Mouse (Mus musculus): ENCODE measurements around the gene Grin3b.
"Not testable (repeated sequence)": the region's sequence is repeated elsewhere in the genome, so short reads cannot be mapped to it uniquely, and the experiment has no call there.

Grin3b gene

DNA sequence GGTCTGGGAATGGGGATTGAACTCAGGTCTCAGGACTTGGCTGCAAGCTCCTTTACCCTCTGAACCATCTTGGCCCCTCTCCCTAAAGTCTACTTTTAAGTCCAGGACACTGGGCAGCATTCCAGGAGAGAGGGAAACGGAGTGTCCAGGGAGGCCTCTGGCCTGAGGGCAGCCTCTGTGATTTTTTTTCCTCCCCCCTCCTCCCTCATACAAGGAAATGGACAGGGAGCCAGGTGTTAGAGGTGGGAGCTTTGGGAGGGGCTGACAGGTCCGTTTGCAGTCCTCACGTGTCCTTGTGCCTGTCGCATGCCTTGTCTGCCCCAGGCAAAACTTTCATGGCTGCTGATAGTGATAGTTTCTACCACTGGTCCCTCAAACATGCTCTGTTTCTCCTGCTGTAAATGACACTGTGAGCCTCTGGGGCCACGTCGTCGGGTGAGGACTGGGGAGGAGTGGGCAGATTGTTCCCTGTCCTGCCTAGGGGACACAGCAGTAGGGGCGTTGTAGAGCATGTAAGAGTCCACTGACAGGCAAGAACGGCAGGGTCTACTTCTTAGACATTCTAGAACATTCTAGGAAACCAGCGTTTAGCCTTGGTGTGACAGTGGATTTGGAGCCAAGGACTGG, 34.1 kb upstream of the Grin3b start:
- no peak for DNase-seq (ENCODE audit: low spot score in 2 of 2)

DNA sequence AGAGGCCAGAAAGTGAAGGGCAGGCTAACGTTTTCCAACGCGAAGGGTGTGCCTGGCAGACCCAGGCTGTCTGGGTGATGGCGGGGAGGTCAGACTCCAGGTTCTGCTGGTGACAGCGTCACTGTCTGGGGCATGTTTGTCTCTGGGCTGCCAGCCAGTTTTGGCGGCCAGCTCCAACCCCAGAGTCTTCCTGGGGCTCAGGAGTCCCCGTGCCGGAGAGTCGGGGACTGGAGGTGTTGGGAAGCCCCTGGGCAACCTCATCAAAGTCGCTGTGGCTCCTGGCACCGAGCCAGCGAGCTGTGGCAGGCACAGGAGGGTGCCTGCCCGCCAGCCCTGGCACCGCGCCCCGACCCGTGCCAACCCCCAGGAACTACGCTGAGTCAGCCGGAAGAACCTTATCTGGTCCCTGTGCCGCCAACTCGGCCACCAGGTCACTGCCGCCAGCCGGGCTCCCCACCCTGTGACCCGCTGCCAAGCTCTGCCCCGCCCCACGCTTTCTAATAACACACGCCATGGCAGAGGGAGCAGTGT, 33.5 kb upstream of the Grin3b start:
- no peak for DNase-seq (ENCODE audit: low spot score in 2 of 2)

DNA sequence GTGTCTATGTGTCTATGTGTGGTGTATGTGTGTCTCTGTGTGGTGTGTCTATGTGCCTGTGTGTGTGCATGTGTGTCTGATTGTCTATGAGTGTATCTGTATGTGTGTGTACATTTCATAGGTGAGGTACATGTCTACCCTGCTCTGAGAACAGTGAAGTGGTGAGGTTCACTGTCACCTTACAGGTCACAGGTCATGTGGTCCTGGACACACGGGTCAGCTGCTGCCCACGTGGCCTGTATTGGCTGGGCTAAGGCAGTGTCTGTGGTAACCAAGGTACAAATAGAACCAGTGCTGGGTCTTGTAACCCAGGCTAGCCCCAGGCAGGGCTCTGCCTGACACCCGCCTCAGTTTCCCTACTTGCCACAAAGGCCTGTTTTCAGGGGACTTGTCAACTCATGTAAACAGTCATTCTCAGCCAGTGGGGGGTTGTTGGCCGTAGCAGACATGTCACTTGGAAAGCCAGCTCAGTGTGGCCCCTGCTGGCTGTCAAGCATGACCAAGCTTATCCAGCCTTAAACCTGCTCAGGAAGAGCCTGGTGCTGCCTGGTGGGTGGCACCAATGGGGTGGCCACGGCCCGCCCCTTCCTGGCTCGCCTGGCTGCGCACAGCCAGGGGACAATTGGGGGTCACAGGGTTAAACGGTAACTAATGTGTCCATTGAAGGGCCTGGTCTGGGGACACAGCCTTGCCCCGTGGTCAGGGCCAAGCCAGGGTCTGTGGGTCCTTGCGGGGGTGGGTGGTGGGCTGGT, 32.6 kb upstream of the Grin3b start:
- no peak for DNase-seq (ENCODE audit: low spot score in 2 of 2)

DNA sequence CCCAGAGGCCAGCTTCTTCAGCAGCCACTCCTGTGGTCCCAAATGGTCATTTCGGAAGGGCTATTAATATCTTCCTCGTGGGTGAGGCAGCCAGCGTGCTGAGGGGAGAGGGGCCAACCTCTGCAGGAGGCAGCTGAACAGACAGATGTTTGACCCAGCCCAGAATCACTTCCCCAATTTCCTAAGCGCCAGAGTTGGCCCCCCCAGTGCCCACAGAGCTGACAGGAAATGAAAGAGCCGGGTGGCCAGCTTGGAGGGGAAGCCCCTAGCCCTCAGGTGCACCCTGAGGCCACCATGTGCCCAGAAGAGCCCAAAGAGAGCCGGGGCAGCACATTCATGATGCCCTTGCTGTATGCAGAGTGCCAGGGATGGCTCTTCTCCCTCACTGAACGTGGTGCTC, 29.8 kb upstream of the Grin3b start:
- no peak for DNase-seq (ENCODE audit: low spot score in 2 of 2)

DNA sequence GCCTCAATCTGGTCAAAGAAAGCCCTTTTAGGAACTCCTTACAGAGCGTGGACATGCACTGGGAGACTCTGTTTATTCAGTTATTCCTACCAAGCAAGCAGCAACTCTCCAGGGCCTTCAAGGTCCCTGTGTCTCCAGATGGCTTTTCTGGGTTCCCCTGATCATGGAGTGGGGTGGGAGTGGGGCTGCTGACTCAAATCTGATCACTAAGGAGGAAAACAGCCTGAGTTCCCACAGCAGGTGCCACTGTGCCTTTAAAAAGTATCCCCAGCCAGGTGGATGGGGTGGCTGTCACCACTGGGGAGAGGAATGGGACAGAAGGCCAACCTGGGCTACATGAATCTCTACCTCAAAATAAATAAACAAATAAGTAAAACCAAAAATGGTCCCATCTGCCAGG, 27.5 kb upstream of the Grin3b start:
- DNase-seq (ENCODE audit: low spot score in 2 of 2): no peak

DNA sequence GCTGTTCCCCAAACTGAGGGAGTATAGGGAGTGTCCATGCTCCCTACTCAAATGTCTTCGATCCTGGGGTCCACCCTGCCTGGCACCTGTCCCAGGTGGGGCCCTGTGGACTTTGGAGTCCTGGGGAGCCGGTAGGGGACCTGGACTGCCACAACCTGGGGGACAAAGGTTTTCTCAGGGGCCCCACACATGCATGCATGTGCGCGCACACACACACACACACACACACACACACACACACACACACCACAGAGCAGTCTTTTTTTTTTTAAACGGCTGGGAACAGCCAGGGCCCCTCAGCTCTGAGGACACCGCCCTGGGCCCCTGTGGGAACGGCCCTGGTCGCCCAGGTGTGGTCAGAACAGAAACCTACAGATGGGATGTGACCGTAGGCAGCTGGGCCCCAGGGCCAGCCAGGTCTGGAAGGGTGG, 27.0 kb upstream of the Grin3b start:
- DNase-seq (ENCODE audit: low spot score in 2 of 2): no peak

DNA sequence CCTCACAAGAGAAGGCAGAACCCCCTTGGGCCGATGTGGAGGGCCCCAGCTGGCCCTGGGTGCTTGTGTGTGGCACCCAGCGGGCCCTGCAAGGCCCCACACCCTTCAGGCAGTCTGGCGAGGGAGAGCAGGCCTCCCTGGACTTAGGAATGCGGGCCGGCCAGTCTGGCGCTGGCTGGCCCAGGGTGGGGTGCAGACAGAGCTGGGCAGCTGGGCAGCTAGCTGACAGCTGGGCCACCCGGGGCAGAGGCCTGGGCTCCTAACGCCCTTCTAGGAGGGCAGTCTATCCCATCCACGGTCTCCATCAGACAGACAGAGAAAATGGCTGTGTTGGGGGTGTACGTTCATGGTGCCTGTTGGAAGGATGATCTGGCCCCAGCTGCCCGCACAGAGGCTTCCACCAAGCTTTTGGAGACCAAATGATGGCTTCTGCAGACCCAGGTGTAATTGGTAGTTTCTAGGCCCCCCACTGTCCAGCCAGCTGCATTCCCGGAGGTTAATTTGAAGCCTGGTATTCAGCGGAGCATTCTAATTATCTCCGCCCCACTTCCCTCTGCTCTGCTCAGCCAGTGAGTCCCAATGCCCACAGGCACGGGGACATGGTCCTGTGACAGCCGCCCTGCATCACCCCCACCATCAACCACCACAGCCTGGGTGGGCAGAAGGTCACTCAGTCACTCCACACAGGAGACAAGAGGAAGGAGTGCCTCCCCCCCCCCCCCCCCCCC, 24.8 kb upstream of the Grin3b start:
- DNase-seq (ENCODE audit: low spot score in 2 of 2): no peak

DNA sequence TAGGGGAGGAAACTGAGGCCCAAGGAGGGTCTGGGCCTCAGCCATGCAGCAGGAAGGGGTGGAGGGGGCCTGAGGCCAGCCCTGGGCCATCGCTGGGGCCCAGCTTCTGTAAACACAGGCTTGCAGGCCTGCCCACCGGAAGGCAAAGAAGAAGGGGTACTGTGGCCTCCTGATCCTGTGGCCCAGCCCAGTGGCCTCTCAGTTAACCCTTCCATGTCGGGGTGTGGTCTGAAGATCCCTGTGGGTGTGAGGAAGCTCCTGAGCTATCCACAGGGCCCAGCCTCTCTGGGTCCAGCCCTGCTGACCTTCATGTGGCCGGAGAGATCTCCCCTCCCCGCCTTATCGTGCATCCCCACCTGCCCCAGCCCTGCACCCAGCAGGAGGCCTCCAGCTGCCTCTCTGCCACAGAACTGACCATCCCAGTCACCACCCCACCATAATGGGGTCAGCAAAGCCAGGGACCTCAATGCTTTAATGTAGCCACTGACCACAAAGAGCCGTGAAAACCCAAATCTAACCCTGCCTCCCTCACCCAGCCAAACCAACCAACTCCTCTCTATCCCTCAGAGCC, 23.7 kb upstream of the Grin3b start:
- DNase-seq (ENCODE audit: low spot score in 2 of 2): no peak

DNA sequence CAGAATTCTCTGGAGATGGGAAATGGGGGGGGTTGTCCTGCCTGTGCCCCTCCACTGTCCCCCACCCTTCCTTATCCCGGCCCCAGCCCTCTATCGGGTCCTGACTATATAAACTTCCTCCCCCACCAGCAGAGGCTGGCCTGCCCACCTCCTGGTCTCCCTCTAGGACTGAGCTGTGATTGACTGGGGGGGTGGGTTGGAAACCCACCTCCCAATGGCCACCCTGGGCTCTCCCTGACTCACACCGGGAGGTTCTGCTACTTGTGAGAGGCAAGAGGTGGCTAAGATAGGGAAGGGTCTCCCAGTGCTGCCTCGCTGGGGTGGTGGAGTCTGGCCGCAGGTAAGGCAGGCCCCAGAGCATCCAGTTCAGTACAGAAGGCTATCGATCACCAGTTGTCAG, 23.0 kb upstream of the Grin3b start:
- DNase-seq (ENCODE audit: low spot score in 2 of 2): no peak

DNA sequence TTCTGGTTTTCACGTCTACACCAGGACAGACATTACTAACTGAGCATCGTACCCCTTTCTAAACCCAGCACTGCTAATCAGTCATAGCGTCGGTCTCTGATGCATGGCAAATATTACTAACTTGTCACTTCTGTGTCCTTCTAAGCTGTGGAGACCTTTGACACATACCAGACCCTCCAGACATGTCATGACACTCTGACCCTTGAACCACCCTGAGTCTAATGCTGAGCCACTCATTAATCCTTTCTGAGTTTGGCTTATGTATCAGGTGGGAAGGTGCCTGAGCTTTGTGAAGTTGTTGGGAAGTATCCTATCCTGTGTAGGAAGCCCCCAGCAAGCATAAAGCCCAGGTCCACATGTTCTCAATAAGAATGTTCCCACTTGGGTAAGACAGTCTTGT, 20.6 kb upstream of the Grin3b start:
- no peak for DNase-seq (ENCODE audit: low spot score in 2 of 2)

DNA sequence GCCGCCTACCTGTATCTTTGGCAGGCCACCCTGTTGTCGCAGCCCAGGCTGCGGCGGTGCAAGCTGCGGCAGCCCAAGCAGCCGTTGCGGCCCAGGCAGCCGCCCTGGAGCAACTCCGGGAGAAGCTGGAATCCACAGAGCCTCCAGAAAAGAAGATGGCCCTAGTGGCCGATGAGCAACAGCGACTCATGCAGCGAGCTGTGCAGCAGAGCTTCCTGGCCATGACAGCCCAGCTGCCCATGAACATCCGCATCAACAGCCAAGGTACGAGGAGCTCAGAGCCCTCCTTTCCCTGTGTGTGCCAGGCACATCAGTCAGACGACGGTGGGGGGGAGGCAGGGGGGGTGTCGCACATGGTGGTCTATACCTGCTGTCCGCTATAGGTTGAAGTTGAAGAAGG, 19.9 kb upstream of the Grin3b start:
- no peak for DNase-seq (ENCODE audit: low spot score in 2 of 2)

DNA sequence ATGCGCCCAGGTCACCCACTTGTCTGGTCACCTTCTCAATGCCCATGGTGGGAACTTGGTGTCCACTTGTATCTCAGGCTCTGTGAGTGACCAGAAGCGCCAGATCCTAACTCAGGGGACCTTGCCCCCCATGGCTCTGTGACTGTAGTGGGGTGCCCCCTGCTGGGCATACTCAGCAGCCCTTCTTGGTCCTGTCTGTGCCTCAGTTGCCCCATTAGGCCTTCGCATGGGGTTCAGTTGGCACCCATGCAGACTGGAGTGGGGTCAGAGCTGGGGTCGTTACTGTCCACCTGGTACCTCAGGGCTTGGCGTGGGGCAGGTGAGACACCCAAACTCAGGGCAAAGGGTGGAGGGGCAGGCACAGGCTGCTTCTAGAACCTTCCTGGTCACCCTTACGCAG, 16.6 kb upstream of the Grin3b start:
- no peak for DNase-seq (ENCODE audit: low spot score in 2 of 2)

DNA sequence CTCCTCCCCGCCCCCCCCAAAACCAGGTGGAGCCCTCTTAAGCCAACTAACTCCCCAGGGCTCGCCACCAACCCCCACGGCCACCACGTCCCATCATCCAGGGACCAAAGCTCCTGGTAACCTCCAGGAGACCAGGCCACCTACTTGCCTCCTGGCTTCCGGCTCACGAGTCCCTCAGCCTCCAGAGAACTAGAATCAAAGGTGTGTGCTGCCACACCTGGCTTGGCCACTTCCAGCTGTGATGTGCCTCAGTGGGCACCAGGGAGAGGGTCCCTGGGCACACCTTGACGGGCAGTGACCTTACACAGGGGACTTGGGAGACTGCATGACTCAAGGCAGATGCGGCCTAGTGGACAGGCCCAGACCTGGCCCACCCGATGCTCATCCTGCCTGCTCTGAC, 14.8 kb upstream of the Grin3b start:
- no peak for DNase-seq (ENCODE audit: low spot score in 2 of 2)

DNA sequence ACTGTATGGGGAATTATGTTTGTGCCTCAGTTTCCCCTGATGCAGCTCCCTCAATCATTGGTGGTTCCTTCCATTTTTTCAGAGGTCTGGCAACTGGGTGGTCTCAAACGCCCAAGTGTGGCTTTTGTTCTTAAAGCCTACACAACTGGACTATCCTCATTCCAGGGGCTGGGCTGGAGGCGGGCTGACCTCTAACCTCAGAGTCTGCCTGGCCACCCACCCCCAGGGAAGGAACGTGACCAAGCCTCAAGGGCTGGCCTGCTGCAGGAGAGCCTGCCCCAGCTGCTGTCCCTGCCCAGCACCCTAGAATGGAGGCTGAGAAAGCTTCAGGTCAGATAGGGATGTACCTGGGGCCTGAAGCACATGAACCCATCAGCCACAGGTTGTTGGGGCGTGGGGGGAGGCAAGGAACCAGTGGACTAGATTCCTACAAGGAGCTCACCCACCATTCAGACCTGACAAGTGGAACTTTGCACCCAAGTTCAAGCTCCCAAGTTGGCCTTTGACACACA, 13.8 kb upstream of the Grin3b start:
- DNase-seq (ENCODE audit: low spot score in 2 of 2): no peak

DNA sequence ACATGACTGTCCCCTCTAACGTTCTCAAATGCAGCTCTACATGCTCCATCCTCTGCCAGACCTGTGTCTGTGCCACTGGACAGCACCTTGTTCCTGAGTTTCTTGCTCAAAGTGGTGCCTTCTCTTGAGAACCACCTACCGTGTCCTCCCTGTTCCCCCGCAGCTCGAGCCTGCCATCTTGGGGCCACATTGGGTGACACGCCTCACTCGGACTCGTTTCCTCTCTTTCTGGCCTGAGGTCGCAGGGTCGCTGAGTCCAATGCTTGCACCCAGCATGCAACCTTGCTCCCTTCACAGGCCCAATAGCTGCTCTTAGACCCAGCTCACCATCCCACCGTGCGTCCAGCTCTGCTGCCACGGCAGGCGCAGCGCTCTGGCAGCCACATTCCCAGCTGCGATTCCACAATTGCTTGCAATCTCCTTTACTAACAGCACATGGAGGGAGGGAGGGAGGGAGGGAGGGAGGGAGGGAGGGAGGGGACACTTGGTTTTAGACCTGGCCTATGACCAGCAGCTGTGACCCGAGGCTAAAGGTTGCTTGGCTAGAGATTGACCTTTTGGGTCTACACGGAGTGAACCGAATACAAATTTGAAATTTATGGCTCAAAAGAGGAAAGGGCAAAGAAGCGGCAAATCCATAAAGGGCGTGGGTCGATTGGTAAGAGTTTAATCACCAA, 12.2 kb upstream of the Grin3b start:
- DNase-seq (ENCODE audit: low spot score in 2 of 2): peak; percentile 76 to 77

DNA sequence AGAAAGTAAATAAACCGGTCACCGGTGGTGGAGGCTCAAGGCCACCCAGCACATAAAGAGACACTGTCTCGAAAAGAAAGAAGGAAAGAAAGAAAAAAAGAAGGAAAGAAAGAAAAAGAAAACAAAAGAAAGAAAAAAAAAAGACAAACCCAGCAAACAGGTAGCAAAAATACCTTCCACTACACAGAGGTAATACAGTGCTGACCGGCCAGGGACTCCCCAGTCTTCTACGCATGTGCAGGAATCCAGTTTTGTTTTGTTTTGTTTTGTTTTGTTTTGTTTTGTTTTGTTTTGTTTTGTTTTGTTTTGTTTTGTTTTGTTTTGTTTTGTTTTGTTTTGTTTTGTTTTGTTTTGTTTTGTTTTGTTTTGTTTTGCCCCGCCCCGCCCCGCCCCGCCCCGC, 11.1 kb upstream of the Grin3b start:
- not testable (repeated sequence) for DNase-seq (ENCODE audit: low spot score in 2 of 2)

DNA sequence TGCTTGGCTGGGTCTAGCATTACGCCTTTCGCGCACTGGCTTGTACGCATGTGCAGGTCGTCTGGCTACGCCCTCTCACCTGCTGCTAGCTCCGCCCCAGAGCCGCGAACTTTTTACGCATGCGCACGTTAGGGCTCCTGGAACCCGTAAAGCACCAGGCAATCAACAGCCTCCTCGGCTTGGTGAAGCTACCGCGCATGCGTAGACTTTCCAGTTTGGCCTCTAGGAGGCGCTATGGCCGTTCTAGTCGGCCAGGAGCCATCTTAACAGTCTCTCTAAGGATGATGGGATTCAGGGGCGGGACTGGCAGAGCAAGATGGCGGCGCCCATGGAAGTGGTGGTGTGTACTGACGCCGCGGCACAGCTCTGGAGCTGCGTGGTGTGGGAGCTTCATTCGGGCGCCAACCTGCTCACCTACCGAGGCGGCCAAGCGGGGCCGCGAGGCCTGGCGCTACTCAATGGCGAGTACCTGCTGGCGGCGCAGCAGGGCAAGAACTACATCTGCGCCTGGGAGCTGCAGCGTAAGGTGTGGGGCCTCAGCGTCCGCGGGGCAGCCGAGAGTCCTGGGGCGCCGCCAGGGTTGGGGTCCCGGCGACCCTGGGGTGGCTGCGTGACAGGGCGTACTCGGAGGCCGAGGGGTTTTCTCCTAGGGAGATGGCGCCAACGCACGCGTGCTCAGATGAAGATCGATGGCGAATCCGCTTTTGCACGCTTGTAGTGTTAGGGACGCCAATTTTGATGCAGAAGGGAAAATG, 10.5 kb upstream of the Grin3b start, which contains the start of gene Wdr18:
Gene Wdr18 (plus strand): TSS at position 306 of the 755 bp plus-strand sequence.
- peak; percentile 100 for DNase-seq (ENCODE audit: low spot score in 2 of 2)

DNA sequence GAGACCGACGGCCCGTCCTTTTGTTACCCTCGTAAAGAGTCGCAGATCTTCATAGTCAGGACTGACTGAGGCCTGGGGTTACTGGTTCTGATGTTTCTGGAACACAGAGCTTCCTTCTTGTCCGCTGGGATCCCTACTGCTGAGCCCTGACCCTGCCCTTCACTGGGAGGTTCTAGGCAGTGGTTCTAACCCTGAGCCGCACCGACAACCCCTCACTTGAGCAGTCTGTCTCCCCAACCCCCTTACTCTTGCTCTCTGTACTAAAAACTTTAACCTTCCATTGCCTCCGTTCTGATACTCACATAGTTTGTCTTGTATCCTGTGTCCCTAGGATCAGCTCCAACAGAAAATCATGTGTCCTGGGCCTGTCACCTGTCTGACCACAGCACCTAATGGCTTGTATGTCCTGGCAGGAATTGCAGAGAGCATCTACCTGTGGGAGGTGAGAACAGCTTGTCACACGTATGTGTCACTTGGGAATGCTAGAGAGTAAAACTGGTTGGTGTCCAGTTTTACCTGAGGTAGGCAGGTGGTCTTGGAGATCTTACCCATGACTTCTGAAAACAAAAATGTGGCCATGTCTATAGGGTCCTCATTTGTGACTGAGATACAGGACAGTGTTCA, 9.7 kb upstream of the Grin3b start:
- DNase-seq (ENCODE audit: low spot score in 2 of 2): no peak

DNA sequence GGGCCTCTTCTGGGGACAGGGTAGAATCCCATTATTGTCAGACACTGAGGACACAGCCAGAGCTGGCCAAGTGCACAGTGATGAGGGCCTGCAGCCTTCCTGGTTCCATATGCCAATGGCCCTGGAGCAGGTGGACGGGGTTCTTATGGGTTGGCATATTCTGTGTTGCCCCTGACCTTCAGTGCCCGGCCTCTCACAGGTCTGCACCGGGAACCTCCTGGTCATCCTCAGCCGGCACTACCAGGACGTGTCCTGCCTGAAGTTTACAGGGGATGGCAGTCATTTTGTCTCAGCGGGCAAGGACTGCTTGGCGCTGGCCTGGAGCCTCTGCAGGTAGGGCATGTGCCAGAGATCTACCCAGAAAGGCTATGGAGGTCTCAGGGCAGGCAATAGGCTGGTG, 5.8 kb upstream of the Grin3b start:
- no peak for DNase-seq (ENCODE audit: low spot score in 2 of 2)

DNA sequence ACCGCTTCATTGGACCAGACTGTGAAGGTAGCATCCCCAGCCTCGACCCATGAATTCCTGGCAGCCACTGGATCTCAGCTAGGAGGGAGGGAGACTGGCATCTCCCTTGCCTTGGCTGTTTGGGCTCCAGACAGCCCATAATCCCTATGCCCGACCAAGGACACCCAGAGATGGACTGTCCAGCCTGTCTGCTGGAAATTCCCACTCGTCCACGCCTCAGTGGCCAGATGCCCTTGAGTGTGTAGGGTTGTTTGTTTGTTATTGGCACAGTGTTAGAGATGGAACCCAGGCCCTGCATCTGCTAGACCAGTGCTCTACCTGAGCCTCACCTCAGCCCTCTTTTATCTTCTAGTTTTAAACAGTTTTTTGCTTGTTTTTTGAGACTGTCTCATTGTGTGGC, 5.2 kb upstream of the Grin3b start:
- DNase-seq (ENCODE audit: low spot score in 2 of 2): no peak

Measured in frontal cortex, postnatal 36 days (tissue).